17 mouse cellular contexts compared by ENCODE assay signal in genomic region chr4:156050391-156050980, GRCm38 (mm10). TPM values are rescaled to one million over a fixed set of nuclear protein-coding genes. Genes with fewer than 3 reads are reported as not detected.
DNase-seq lines count a peak whose midpoint lies in the region; ATAC-seq lines count a peak whose summit lies in the region.
"Had no signal": no experiment of that assay in that cellular context is flagged by ENCODE, and none has a peak within 500 bp of the region (broad histone marks: within the 10 kb centered on the region; RNA-seq: fewer than 3 reads in every experiment).

No protein-coding gene starts in this region.

- H3K9ac ChIP-seq in lung, embryonic 16.5 days (ENCODE audit: low read length), result no peak overlapping the region
- H3K9ac ChIP-seq: forebrain, embryonic 13.5 days; heart, embryonic 15.5 days; liver, embryonic 13.5 days; midbrain, embryonic 12.5 days; neural tube, embryonic 12.5 days had no signal

- H3K27me3 ChIP-seq in lung, embryonic 16.5 days (ENCODE audit: control insufficient read depth, insufficient read depth, low read depth, low read length), result no peaks in the 10 kb centered on the region
- H3K27me3 ChIP-seq: forebrain, embryonic 13.5 days; heart, embryonic 15.5 days; liver, embryonic 13.5 days; midbrain, embryonic 12.5 days; neural tube, embryonic 12.5 days had no signal

- WGBS in lung, embryonic 16.5 days, result 42% methylated on average over 6 of the region's 6 CpGs

- no peaks in the 10 kb centered on the region; the same call in 1 of the 2 replicates for H3K36me3 ChIP-seq in lung, embryonic 16.5 days (ENCODE audit: control insufficient read depth, insufficient read depth, low read length)
- H3K36me3 ChIP-seq: heart, embryonic 15.5 days; liver, embryonic 13.5 days; midbrain, embryonic 12.5 days; neural tube, embryonic 12.5 days had no signal

- H3K4me2 ChIP-seq in lung, embryonic 16.5 days (ENCODE audit: low read depth, low read length), result no peak overlapping the region
- H3K4me2 ChIP-seq: forebrain, embryonic 13.5 days; heart, embryonic 15.5 days; liver, embryonic 13.5 days; midbrain, embryonic 12.5 days; neural tube, embryonic 12.5 days had no signal

- H3K9me3 ChIP-seq in lung, embryonic 16.5 days (ENCODE audit: control insufficient read depth, low read length), result no peaks in the 10 kb centered on the region
- H3K9me3 ChIP-seq: forebrain, embryonic 13.5 days; heart, embryonic 15.5 days; liver, embryonic 13.5 days; midbrain, embryonic 12.5 days; neural tube, embryonic 12.5 days had no signal

- ATAC-seq in lung, embryonic 16.5 days (ENCODE audit: low read depth), result peak; percentile 45; the same call in 1 of the 2 replicates
- ATAC-seq: activated CD4-positive, CD25-positive, alpha-beta regulatory T cell, adult 4 months; forebrain, embryonic 13.5 days had no signal

- peak; percentile 81 to 92 for DNase-seq in adrenal gland, adult (ENCODE audit: inconsistent age in 2 of 2, low spot score in 1 of 2)
- DNase-seq in adrenal gland, postnatal 4 days (ENCODE audit: low spot score in 2 of 2), result no peak
- peak; percentile 37 for DNase-seq in urinary bladder, postnatal 14 days (ENCODE audit: low spot score)
- DNase-seq in urinary bladder, adult 18-20 months (ENCODE audit: low spot score in 2 of 2), result no peak
- no peak for DNase-seq in cerebellum, postnatal 36 days
- no peak for DNase-seq in right cerebral cortex, postnatal 36 days (ENCODE audit: low spot score in 2 of 2)
- DNase-seq in embryo, embryonic 10.5 days (ENCODE audit: low spot score), result no peak
- DNase-seq: gastrocnemius, postnatal 14 days; kidney, adult 11 months; liver, embryonic 13.5 days; right cerebral cortex, postnatal 14 days had no signal

- no peak overlapping the region for H3K4me3 ChIP-seq in lung, embryonic 16.5 days (ENCODE audit: low read length)
- H3K4me3 ChIP-seq: forebrain, embryonic 13.5 days; heart, embryonic 15.5 days; liver, embryonic 13.5 days; midbrain, embryonic 12.5 days; neural tube, embryonic 12.5 days had no signal

- no peak overlapping the region for H3K27ac ChIP-seq in lung, embryonic 16.5 days (ENCODE audit: low read length)
- H3K27ac ChIP-seq: forebrain, embryonic 13.5 days; heart, embryonic 15.5 days; liver, embryonic 13.5 days; midbrain, embryonic 12.5 days; neural tube, embryonic 12.5 days had no signal

- no peaks in the 10 kb centered on the region for H3K4me1 ChIP-seq in lung, embryonic 16.5 days (replicated peaks; ENCODE audit: control insufficient read depth, insufficient read depth, low read length)
- H3K4me1 ChIP-seq: forebrain, embryonic 13.5 days; liver, embryonic 13.5 days; midbrain, embryonic 12.5 days; neural tube, embryonic 12.5 days had no signal

RNA-seq across cellular contexts. Expression of gene Ttll10, which starts 8.7 kb away (rescaled TPM):
- 1 to 10 TPM in 1 of 2 experiments, under 1 TPM in 1; 0.59 to 5.0 TPM for total RNA-seq in adrenal gland, postnatal 4 days (2021)
- 2.8 and 4.0 TPM in 2 replicates for polyA plus RNA-seq in lung, embryonic 16.5 days (2015; fragmentation: Nextera tagmentation; extraction: Ambion mirVana)
- total RNA-seq: gastrocnemius, postnatal 14 days had no signal
- polyA plus RNA-seq: activated CD4-positive, CD25-positive, alpha-beta regulatory T cell, adult 4 months; forebrain, embryonic 13.5 days; midbrain, embryonic 12.5 days had no signal

RNA-seq across cellular contexts. Expression of gene Tnfrsf18, which starts 24.5 kb away (rescaled TPM):
- total RNA-seq in adrenal gland, postnatal 4 days (2021), result under 1 TPM in 1 of 2 experiments, not detected in 1; 0.39 TPM
- 1.5 and 2.3 TPM in 2 replicates for polyA plus RNA-seq in lung, embryonic 16.5 days (2015; fragmentation: Nextera tagmentation; extraction: Ambion mirVana)
- total RNA-seq: gastrocnemius, postnatal 14 days had no signal

RNA-seq across cellular contexts. Expression of gene Tnfrsf4, which starts 36.8 kb away (rescaled TPM):
- 1 to 10 TPM; 2.9 to 3.4 TPM for total RNA-seq in adrenal gland, postnatal 4 days (2021)
- 1.1 and 2.4 TPM in 2 replicates for polyA plus RNA-seq in lung, embryonic 16.5 days (2015; fragmentation: Nextera tagmentation; extraction: Ambion mirVana)

RNA-seq across cellular contexts. Expression of gene Sdf4, which starts 57.8 kb away (rescaled TPM):
- 100 to 1,000 TPM; 224 to 231 TPM for total RNA-seq in adrenal gland, postnatal 4 days (2021)
- 156 and 162 TPM in 2 replicates for polyA plus RNA-seq in lung, embryonic 16.5 days (2015; fragmentation: Nextera tagmentation; extraction: Ambion mirVana)

RNA-seq across cellular contexts. Expression of gene B3galt6, which starts 58.0 kb away (rescaled TPM):
- 1 to 10 TPM; 7.2 to 7.7 TPM for total RNA-seq in adrenal gland, postnatal 4 days (2021)
- polyA plus RNA-seq in lung, embryonic 16.5 days (2015; fragmentation: Nextera tagmentation; extraction: Ambion mirVana), result 12.2 and 12.8 TPM in 2 replicates

Comparison
In these comparisons a context has a peak if more than half of its experiments do, and no peak if none do; other contexts are left out.
1. DNase-seq: peak in adrenal gland, adult (2 of 2) and urinary bladder, postnatal 14 days (single experiment); none in adrenal gland, postnatal 4 days (0 of 2), urinary bladder, adult 18-20 months (0 of 2), cerebellum, postnatal 36 days (0 of 2), right cerebral cortex, postnatal 36 days (0 of 2) and embryo, embryonic 10.5 days (single experiment).